Mouse (Mus musculus) T-helper 2 cell (primary cell): ENCODE results near the gene Pex5.

Experiments
- in situ Hi-C: fragments of 300-600 bp; cut with MboI, MseI; formaldehyde crosslinking; loops from one replicate; pipeline ENCODE4 v1.15.1; 2025; ENCODE audit warnings: high pct_unique_total_duplicates

Gene Pex5

GRCm38 (mm10) chr6:124364328-124364727, 50.5 kb downstream of the Pex5 start:
- in situ Hi-C loops, result loop anchor here (10.0 kb wide), 1 partner anchor 560 kb away; no protein-coding TSS in a partner anchor

GRCm38 (mm10) chr6:124360549-124360948, 54.3 kb downstream of the Pex5 start:
- in situ Hi-C loops, result loop anchor here (10.0 kb wide), 1 partner anchor 556 kb away; no protein-coding TSS in a partner anchor

GRCm38 (mm10) chr6:124358953-124359352, 55.9 kb downstream of the Pex5 start:
- in situ Hi-C loops, result no loop called here

- in situ Hi-C loops, result no loop called here
Observed at GRCm38 (mm10) chr6:124353246-124353645, 61.6 kb downstream of the Pex5 start.
